Mouse (Mus musculus) cerebellum, postnatal 25 days (tissue): Measurements from ENCODE around the gene Pml.
"Not testable (repeated sequence)": the region's sequence is repeated elsewhere in the genome, so short reads cannot be mapped to it uniquely, and the experiment has no call there.

Experiments
- DNase-seq, 2 experiments: peaks; one replicate each; pipeline ENCODE4 v3.0.0; 2021; ENCODE audit warnings: mixed read lengths in 2 of 2

Pml gene

GRCm38 (mm10) chr9:58249592-58250192 is at the start of gene Pml:
TSS of gene Pml (minus strand) at chr9:58249786.
- DNase-seq: peak; percentile 72 to 80

GRCm38 (mm10) chr9:58297961-58298477 is 48.4 kb upstream of the Pml start:
- DNase-seq: no peak

- DNase-seq: no peak
These were observed 47.5 kb upstream of the Pml start for GRCm38 (mm10) chr9:58297065-58297464.

- DNase-seq: no peak
These were observed 46.3 kb upstream of the Pml start for GRCm38 (mm10) chr9:58295766-58296361.

- no peak for DNase-seq
These were observed 45.8 kb upstream of the Pml start for GRCm38 (mm10) chr9:58295345-58295744.

- DNase-seq: no peak
These were observed 44.9 kb upstream of the Pml start for GRCm38 (mm10) chr9:58294527-58294926.

GRCm38 (mm10) chr9:58289901-58290300 is 40.3 kb upstream of the Pml start:
- DNase-seq: no peak

GRCm38 (mm10) chr9:58289090-58289489 is 39.5 kb upstream of the Pml start:
- DNase-seq: no peak

- no peak for DNase-seq
These were observed 33.8 kb upstream of the Pml start for GRCm38 (mm10) chr9:58283431-58283830.

GRCm38 (mm10) chr9:58281597-58281996 is 32.0 kb upstream of the Pml start:
- peak; percentile 44 to 65 for DNase-seq

- peak; percentile 61 to 72 for DNase-seq
These were observed 30.9 kb upstream of the Pml start for GRCm38 (mm10) chr9:58280259-58281109.

GRCm38 (mm10) chr9:58279780-58280179 is 30.2 kb upstream of the Pml start:
- DNase-seq: no peak

GRCm38 (mm10) chr9:58278821-58279723 is 29.5 kb upstream of the Pml start:
- DNase-seq: no peak

GRCm38 (mm10) chr9:58278313-58278712 is 28.7 kb upstream of the Pml start:
- no peak for DNase-seq

- DNase-seq: no peak
These were observed 26.8 kb upstream of the Pml start for GRCm38 (mm10) chr9:58276346-58276745.

- DNase-seq: no peak
These were observed 26.2 kb upstream of the Pml start for GRCm38 (mm10) chr9:58275797-58276196.

GRCm38 (mm10) chr9:58275115-58275774 is 25.7 kb upstream of the Pml start:
- DNase-seq: peak; percentile 62 to 63

- DNase-seq: no peak
These were observed 25.0 kb upstream of the Pml start for GRCm38 (mm10) chr9:58274626-58275025.

GRCm38 (mm10) chr9:58274101-58274604 is 24.6 kb upstream of the Pml start:
- no peak for DNase-seq

GRCm38 (mm10) chr9:58272855-58273254 is 23.3 kb upstream of the Pml start:
- DNase-seq: no peak

- DNase-seq: no peak
These were observed 22.5 kb upstream of the Pml start for GRCm38 (mm10) chr9:58272068-58272541.

GRCm38 (mm10) chr9:58271551-58271950 is 22.0 kb upstream of the Pml start:
- not testable (repeated sequence) for DNase-seq
